Mouse (Mus musculus) liver, postnatal 0 days (tissue): Measurements from ENCODE around the gene Fam184b.

Experiments
- CTCF ChIP-seq: sonication (generic); IDR thresholded peaks from 2 replicates; pipeline ENCODE4 v1.5.1; 2016; ENCODE audit warnings: antibody characterized with exemption, low read depth
- EP300 ChIP-seq: IDR thresholded peaks from 2 replicates; pipeline ENCODE4 v1.6.1; 2016; ENCODE audit warnings: antibody characterized with exemption, low read depth, mild to moderate bottlenecking

DNA sequence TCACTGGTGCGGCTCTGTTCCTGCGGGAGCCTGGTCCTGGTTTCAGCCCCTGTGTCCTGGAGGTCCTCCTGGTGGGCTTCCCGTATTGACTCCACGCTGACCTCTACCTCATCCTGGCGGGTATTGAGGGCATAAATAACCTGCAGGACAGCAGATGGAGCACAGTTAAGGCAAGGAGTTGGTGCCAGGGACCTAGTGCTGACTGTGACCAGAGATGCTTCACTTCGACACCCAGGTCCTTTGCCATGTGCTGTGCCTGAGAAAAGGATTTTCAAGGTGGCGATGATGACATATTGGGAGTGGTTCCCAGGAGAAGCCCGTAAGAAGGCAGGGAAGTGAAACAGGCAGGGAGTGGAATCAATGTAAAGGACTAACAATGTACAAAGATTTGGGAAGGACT is 54.8 kb downstream of the Fam184b start:
- TF ChIP-seq CTCF, result no peak
- no peak for TF ChIP-seq EP300
